Mouse (Mus musculus) brain, embryonic 14.5 days (tissue): ENCODE measurements around the gene Kcnq5.

Experiments
- CTCF ChIP-seq: fragments of 200-500 bp; IDR thresholded peaks from 2 replicates; pipeline ENCODE4 v1.5.1; 2012; ENCODE audit warnings: inconsistent platforms, mild to moderate bottlenecking, moderate library complexity, borderline replicate concordance; ENCODE audit not compliant: insufficient read depth, insufficient read length; ENCODE audit errors: extremely low read depth
- POLR2A ChIP-seq: fragments of 200-500 bp; IDR thresholded peaks from 2 replicates; pipeline ENCODE4 v1.6.1; 2012; ENCODE audit warnings: mild to moderate bottlenecking, inconsistent platforms, borderline replicate concordance; ENCODE audit not compliant: poor library complexity, insufficient read depth, insufficient read length, severe bottlenecking; ENCODE audit errors: extremely low read depth

DNA sequence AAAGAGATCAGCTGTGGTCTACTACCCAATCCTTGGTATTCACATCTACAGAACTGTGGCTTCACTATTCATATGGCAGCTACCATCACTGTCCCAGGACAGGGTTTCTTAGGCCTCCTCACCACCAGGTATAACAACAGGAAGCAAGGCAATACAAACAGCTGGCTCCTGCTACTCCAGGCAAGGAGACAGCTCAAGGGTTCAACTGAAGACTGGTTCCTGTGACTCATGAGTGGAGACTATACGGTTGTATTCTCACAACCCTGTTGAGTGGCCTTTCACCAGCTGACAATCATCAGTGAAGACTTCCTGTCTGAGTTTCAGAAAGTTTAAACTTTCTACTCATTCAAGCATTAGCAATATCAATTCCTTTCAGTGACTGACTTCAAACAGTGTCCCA, 327.7 kb downstream of the Kcnq5 start:
- TF ChIP-seq POLR2A (no peak), CTCF (no peak)
